Mouse (Mus musculus) heart, adult 2 months (tissue): Measurements from ENCODE around the gene Armc9. TPM values are rescaled to one million over a fixed set of nuclear protein-coding genes. Genes with fewer than 3 reads are reported as not detected.

Experiments used
- DNase-seq, 2 experiments: peaks; one replicate each; pipeline ENCODE4 v3.0.0; 2021
- H3K27ac ChIP-seq: fragments of 200-600 bp; 2 replicates; pipeline ENCODE4 v1.8.1; 2022
- H3K27me3 ChIP-seq: fragments of 200-500 bp; 2 replicates; pipeline ENCODE4 v1.6.1; 2012; ENCODE audit warnings: mild to moderate bottlenecking, low read length, inconsistent platforms, mixed read lengths; ENCODE audit not compliant: control insufficient read depth, insufficient read depth
- H3K36me3 ChIP-seq: fragments of 200-500 bp; 2 replicates; pipeline ENCODE4 v1.6.1; 2012; ENCODE audit warnings: low read length, inconsistent platforms; ENCODE audit not compliant: control insufficient read depth, insufficient read depth
- H3K4me1 ChIP-seq: fragments of 200-500 bp; 2 replicates; pipeline ENCODE4 v1.6.1; 2011; ENCODE audit warnings: low read length; ENCODE audit not compliant: control insufficient read depth, insufficient read depth
- H3K4me3 ChIP-seq: fragments of 200-600 bp; 2 replicates; pipeline ENCODE4 v1.8.1; 2022
- H3K79me2 ChIP-seq: fragments of 200-500 bp; replicated peaks from 2 replicates; pipeline ENCODE4 v1.6.1; 2012; ENCODE audit warnings: mild to moderate bottlenecking, inconsistent platforms, low read length, moderate library complexity, mixed read lengths; ENCODE audit not compliant: control insufficient read depth, insufficient read depth
- H3K9ac ChIP-seq: fragments of 200-500 bp; 2 replicates; pipeline ENCODE4 v1.6.1; 2012; ENCODE audit warnings: low read depth, mild to moderate bottlenecking, control low read depth, inconsistent platforms, low read length, mixed read lengths
- CTCF ChIP-seq: fragments of 200-600 bp; IDR thresholded peaks from 2 replicates; pipeline ENCODE4 v1.8.1; 2022; ENCODE audit warnings: antibody characterized with exemption, mild to moderate bottlenecking, moderate library complexity
- EP300 ChIP-seq: fragments of 200-500 bp; IDR thresholded peaks from 2 replicates; pipeline ENCODE4 v1.6.1; 2011; ENCODE audit warnings: low read depth, low read length, control low read depth; ENCODE audit not compliant: insufficient read depth
- POLR2A ChIP-seq: fragments of 200-500 bp; IDR thresholded peaks from 2 replicates; pipeline ENCODE4 v1.6.1; 2011; ENCODE audit warnings: mild to moderate bottlenecking, low read depth, low read length, control low read depth; ENCODE audit not compliant: insufficient read depth
- WGBS: fragments of 180-500 bp; shearing (Covaris S2); methylation state at CpG from one replicate; pipeline ENCODE4 v1.1.7; 2018; 5-methylcytosine and 5-hydroxymethylcytosine counted together
- intact Hi-C: fragments of 180-260 bp; cut with DNase I; formaldehyde crosslinking; loops from one replicate; pipeline ENCODE4 v1.15.1; 2025
- polyA plus RNA-seq: library from polyadenylated mRNA; depleted of rRNA; stranded (reverse); fragments of >200 nt; gene quantifications from 2 replicates; pipeline ENCODE4 v1.2.3, GENCODE M21; 2012
- total RNA-seq, 2 experiments: library from RNA; stranded (reverse); gene quantifications; 2 replicates each; pipeline ENCODE4 v1.2.3; 2021

Armc9 gene
- total and polyA plus RNA-seq, 3 experiments = 2.4 to 3.5 (median 3.5) TPM

DNA sequence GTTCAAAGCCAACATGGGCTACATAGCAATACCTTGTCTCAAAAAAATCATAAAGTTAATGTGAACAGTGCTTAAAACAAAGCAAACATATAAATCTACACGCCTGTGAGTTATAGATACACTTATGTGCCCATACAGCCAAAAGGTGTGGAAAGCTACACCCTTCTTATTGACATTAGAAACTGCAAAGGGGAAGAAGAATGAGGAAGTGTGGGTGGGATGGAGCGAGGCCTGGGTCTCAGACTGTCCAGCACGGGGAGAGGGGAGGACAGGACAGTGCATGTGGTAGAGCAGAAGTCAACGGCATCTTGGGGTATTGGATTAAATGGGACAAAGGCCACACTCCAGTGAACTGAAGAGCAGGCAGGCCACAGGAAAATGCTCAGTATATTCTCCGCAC, 61.8 kb downstream of the Armc9 start:
- Histone ChIP-seq H3K4me1 (peaks cover 1% of the 10 kb centered on the region; the same call in 1 of the 2 replicates), H3K27ac (no peak overlapping the region), H3K4me3 (no peak overlapping the region), H3K79me2 (no peaks in the 10 kb centered on the region), H3K36me3 (no peaks in the 10 kb centered on the region), H3K9ac (no peak overlapping the region), H3K27me3 (no peaks in the 10 kb centered on the region)
- DNase-seq = peak in 1 of 2 experiments; percentile 15
- intact Hi-C loops = no loop called here
- 85% methylated on average over 5 of the region's 5 CpGs for WGBS
- TF ChIP-seq POLR2A = no peak
- no peak for TF ChIP-seq EP300
- no peak for TF ChIP-seq CTCF

DNA sequence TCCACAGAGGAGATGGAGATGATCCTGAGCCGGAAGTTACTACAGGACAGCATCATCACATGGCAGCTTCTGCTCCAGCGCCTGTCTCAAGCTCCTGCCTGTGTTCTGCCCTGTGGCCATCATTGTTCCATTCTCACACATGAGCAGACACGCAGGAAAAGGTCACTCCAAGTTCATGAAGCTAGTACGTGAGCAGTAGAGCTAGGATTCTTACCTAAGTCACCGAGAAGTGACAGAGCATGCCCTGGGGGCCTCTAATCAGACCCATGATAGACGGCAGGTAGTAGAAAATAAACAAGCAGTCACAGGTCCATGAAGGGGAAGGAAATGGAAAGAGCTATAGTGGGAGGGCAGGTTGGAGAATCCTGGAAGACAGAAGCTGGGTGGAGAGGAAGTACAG, 63.4 kb downstream of the Armc9 start:
- intact Hi-C loops = no loop called here

DNA sequence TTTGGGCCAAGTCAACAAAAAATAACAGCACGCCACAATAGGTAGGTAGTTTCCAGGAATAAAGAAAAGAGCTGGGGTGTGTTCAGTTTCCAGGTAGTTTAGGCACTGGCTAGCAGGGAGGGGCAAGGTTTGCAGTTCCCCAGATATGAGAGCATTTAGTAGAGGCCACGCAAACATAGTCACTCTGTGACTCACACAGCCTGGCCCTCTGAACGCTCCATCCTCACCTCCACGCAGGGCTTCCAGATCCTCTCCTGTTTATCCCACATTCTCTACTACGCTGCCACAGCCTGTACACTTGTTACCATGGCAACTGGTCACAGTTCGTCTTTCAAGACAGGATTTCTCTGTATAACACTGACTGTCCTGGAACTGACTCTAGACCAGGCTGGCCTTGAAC, 70.6 kb downstream of the Armc9 start:
- H3K4me1 ChIP-seq = no peaks in the 10 kb centered on the region
- no peak overlapping the region for H3K27ac ChIP-seq
- WGBS = 87% methylated on average over 6 of the region's 6 CpGs
- H3K27me3 ChIP-seq = no peaks in the 10 kb centered on the region
- intact Hi-C loops = no loop called here
- no peak overlapping the region for H3K9ac ChIP-seq
- no peaks in the 10 kb centered on the region for H3K79me2 ChIP-seq
- H3K36me3 ChIP-seq = no peaks in the 10 kb centered on the region
- DNase-seq = no peak
- no peak for TF ChIP-seq POLR2A
- no peak for TF ChIP-seq CTCF
- TF ChIP-seq EP300 = no peak
- H3K4me3 ChIP-seq = no peak overlapping the region

More for the DNA sequence above, 63.4 kb downstream of the Armc9 start:
- 55% methylated on average over 6 of the region's 6 CpGs for WGBS
- no peak for DNase-seq
- H3K79me2 ChIP-seq = no peaks in the 10 kb centered on the region
- H3K9ac ChIP-seq = no peak overlapping the region
- H3K36me3 ChIP-seq = no peaks in the 10 kb centered on the region
- H3K27me3 ChIP-seq = no peaks in the 10 kb centered on the region
- H3K27ac ChIP-seq = no peak overlapping the region
- TF ChIP-seq EP300 = no peak
- TF ChIP-seq CTCF = no peak
- TF ChIP-seq POLR2A = no peak
- H3K4me3 ChIP-seq = no peak overlapping the region
- H3K4me1 ChIP-seq = peaks cover 1% of the 10 kb centered on the region; the same call in 1 of the 2 replicates

DNA sequence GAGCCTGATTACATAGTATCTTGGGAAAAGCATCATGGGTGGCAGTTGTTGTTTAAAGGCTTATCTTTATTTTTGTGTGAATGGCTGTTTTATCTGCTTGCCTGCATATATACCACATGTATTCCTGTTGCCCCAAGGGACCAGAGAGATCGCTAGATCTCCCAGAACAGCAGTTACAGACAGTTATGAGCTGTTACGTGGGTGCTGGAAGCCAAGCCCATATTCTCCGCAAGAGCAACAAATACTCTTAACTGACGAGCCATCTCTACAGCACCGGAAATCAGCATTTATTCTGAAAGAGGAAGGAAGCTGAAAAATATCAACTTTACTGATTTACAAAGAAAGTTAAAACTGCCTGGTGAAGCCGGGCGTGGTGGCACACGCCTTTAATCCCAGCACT, 74.1 kb downstream of the Armc9 start:
- 69% methylated on average over 8 of the region's 8 CpGs for WGBS
- no peaks in the 10 kb centered on the region for H3K27me3 ChIP-seq
- no peaks in the 10 kb centered on the region for H3K4me1 ChIP-seq
- H3K36me3 ChIP-seq = no peaks in the 10 kb centered on the region
- no peak overlapping the region for H3K9ac ChIP-seq
- TF ChIP-seq EP300 (no peak), CTCF (no peak)
- H3K79me2 ChIP-seq = no peaks in the 10 kb centered on the region
- intact Hi-C loops = no loop called here
- no peak overlapping the region for H3K27ac ChIP-seq
- DNase-seq = no peak
- no peak overlapping the region for H3K4me3 ChIP-seq

GRCm38 (mm10) chr1:86229184-86229829, 74.7 kb downstream of the Armc9 start:
- 76% methylated on average over 9 of the region's 9 CpGs for WGBS
- H3K4me3 ChIP-seq = no peak overlapping the region
- H3K4me1 ChIP-seq = no peaks in the 10 kb centered on the region
- intact Hi-C loops = no loop called here
- H3K79me2 ChIP-seq = no peaks in the 10 kb centered on the region
- H3K36me3 ChIP-seq = no peaks in the 10 kb centered on the region
- no peak overlapping the region for H3K9ac ChIP-seq
- no peaks in the 10 kb centered on the region for H3K27me3 ChIP-seq
- peak; percentile 27 to 28 for DNase-seq
- TF ChIP-seq EP300 (no peak), POLR2A (no peak), CTCF (no peak)
- H3K27ac ChIP-seq = no peak overlapping the region

- no peaks in the 10 kb centered on the region for H3K79me2 ChIP-seq
- no peak overlapping the region for H3K9ac ChIP-seq
- H3K27me3 ChIP-seq = no peaks in the 10 kb centered on the region
- H3K4me3 ChIP-seq = no peak overlapping the region
- H3K4me1 ChIP-seq = no peaks in the 10 kb centered on the region
- WGBS = 75% methylated on average over 5 of the region's 5 CpGs
- no peak for DNase-seq
- H3K27ac ChIP-seq = no peak overlapping the region
- intact Hi-C loops = no loop called here
- H3K36me3 ChIP-seq = no peaks in the 10 kb centered on the region
- TF ChIP-seq EP300 = no peak
- no peak for TF ChIP-seq POLR2A
- TF ChIP-seq CTCF = no peak
These were observed 78.1 kb downstream of the Armc9 start for GRCm38 (mm10) chr1:86232631-86233030.
